Mouse (Mus musculus) forebrain, embryonic 14.5 days (tissue): Measurements from ENCODE around the gene Ankrd13b. TPM values are rescaled to one million over a fixed set of nuclear protein-coding genes. Genes with fewer than 3 reads are reported as not detected.

Source experiments
- ATAC-seq: fragments of 200-750 bp; cut with Nextera tagmentation; 2 replicates; pipeline ENCODE4 v1.8.0; 2017; ENCODE audit warnings: mild to moderate bottlenecking, moderate library complexity
- DNase-seq: peaks from one replicate; pipeline ENCODE4 v3.0.0-alpha.2; 2015; ENCODE audit warnings: low spot score
- H3K27ac ChIP-seq: fragments of 300-500 bp; sonication (generic); 2 replicates; pipeline ENCODE4 v1.5.1; 2014; ENCODE audit warnings: low read depth, mild to moderate bottlenecking, control low read depth, low read length, moderate library complexity
- H3K27me3 ChIP-seq: fragments of 300-500 bp; sonication (generic); replicated peaks from 2 replicates; pipeline ENCODE4 v1.6.1; 2014; ENCODE audit warnings: low read length, control low read depth, mixed read lengths; ENCODE audit not compliant: control insufficient read depth, insufficient read depth
- H3K36me3 ChIP-seq: fragments of 300-500 bp; sonication (generic); 2 replicates; pipeline ENCODE4 v1.6.1; 2014; ENCODE audit warnings: low read length, control low read depth; ENCODE audit not compliant: control insufficient read depth, insufficient read depth
- H3K4me1 ChIP-seq: fragments of 300-500 bp; sonication (generic); 2 replicates; pipeline ENCODE4 v1.6.1; 2014; ENCODE audit warnings: antibody characterized with exemption, low read length, control low read depth; ENCODE audit not compliant: control insufficient read depth, insufficient read depth
- H3K4me2 ChIP-seq: fragments of 300-500 bp; sonication (generic); 2 replicates; pipeline ENCODE4 v1.6.1; 2014; ENCODE audit warnings: mild to moderate bottlenecking, control low read depth, low read length
- H3K4me3 ChIP-seq: fragments of 300-500 bp; sonication (generic); 2 replicates; pipeline ENCODE4 v1.5.1; 2014; ENCODE audit warnings: low read depth, low read length, control low read depth
- H3K9ac ChIP-seq: fragments of 300-500 bp; sonication (generic); 2 replicates; pipeline ENCODE4 v1.6.1; 2014; ENCODE audit warnings: mild to moderate bottlenecking, low read length, control low read depth, moderate library complexity
- H3K9me3 ChIP-seq: fragments of 300-500 bp; sonication (generic); replicated peaks from 2 replicates; pipeline ENCODE4 v1.6.1; 2016; ENCODE audit warnings: low read length, control low read depth, mixed read lengths; ENCODE audit not compliant: control insufficient read depth
- WGBS: fragments of 180-500 bp; shearing (Covaris S2); extraction: QIAGEN DNeasy Blood & Tissue Kit; methylation state at CpG from one replicate; pipeline ENCODE4 v1.1.7; 2014; 5-methylcytosine and 5-hydroxymethylcytosine counted together
- polyA plus RNA-seq: library from polyadenylated mRNA; unstranded; fragments of >200 nt; fragmentation: Nextera tagmentation; extraction: Ambion mirVana; gene quantifications from 2 replicates; pipeline ENCODE4 v1.2.1, GENCODE M21; 2014

Gene Ankrd13b
- polyA plus RNA-seq, 1 experiment from 2014 or later: 25.3 TPM

- 85% methylated on average over 27 of the region's 27 CpGs for WGBS
- peaks cover 18% of the 10 kb centered on the region; the same call in 1 of the 2 replicates for H3K4me1 ChIP-seq
These were observed 28.7 kb upstream of the Ankrd13b start for GRCm38 (mm10) chr11:77518051-77518798.

GRCm38 (mm10) chr11:77516553-77517425 lies 27.3 kb upstream of the Ankrd13b start:
- ATAC-seq (no peak), DNase-seq (no peak)
- 70% methylated on average over 5 of the region's 5 CpGs for WGBS

More at GRCm38 (mm10) chr11:77518051-77518798, 28.7 kb upstream of the Ankrd13b start:
- no peak overlapping the region for H3K27ac ChIP-seq
- no peak overlapping the region for H3K4me3 ChIP-seq
- H3K27me3 ChIP-seq: peaks cover 11% of the 10 kb centered on the region
- H3K9ac ChIP-seq: no peak overlapping the region
- no peaks in the 10 kb centered on the region for H3K9me3 ChIP-seq
- H3K4me2 ChIP-seq: no peak overlapping the region
- ATAC-seq: no peak
- no peak for DNase-seq
- H3K36me3 ChIP-seq: no peaks in the 10 kb centered on the region

GRCm38 (mm10) chr11:77515637-77516552 lies 26.4 kb upstream of the Ankrd13b start, which contains the start of gene Trp53i13:
TSS of gene Trp53i13 (minus strand) at chr11:77515980.
- Histone ChIP-seq H3K27ac (no peak within 1 kb of the TSS), H3K9ac (peak within 1 kb of the TSS; percentile 56)
- WGBS: 9% methylated on average over 39 of the region's 39 CpGs

More at GRCm38 (mm10) chr11:77516553-77517425, 27.3 kb upstream of the Ankrd13b start:
- Histone ChIP-seq H3K4me3 (no peak overlapping the region), H3K4me1 (peaks cover 25% of the 10 kb centered on the region), H3K27me3 (peaks cover 11% of the 10 kb centered on the region), H3K9ac (no peak overlapping the region), H3K27ac (no peak overlapping the region), H3K9me3 (no peaks in the 10 kb centered on the region), H3K36me3 (no peaks in the 10 kb centered on the region), H3K4me2 (no peak overlapping the region)

GRCm38 (mm10) chr11:77514832-77515636 lies 25.6 kb upstream of the Ankrd13b start, which contains the start of gene Abhd15:
TSS of gene Abhd15 (plus strand) at chr11:77515121.
- Histone ChIP-seq H3K27ac (no peak within 1 kb of the TSS), H3K4me2 (peak within 1 kb of the TSS; percentile 94), H3K27me3 (peaks cover 11% of the 10 kb centered on the region), H3K9ac (peak within 1 kb of the TSS; percentile 56), H3K4me1 (peaks cover 22% of the 10 kb centered on the region), H3K4me3 (peak within 1 kb of the TSS; percentile 45), H3K9me3 (no peaks in the 10 kb centered on the region), H3K36me3 (no peaks in the 10 kb centered on the region)
- ATAC-seq (peak; percentile 49), DNase-seq (peak; percentile 72)
- WGBS: under 1% methylated on average over 72 of the region's 72 CpGs

More at GRCm38 (mm10) chr11:77515637-77516552, 26.4 kb upstream of the Ankrd13b start, which contains the start of gene Trp53i13:
- H3K4me3 ChIP-seq: peak within 1 kb of the TSS; percentile 45
- no peaks in the 10 kb centered on the region for H3K9me3 ChIP-seq
- no peaks in the 10 kb centered on the region for H3K36me3 ChIP-seq
- H3K4me2 ChIP-seq: peak within 1 kb of the TSS; percentile 94
- peaks cover 11% of the 10 kb centered on the region for H3K27me3 ChIP-seq
- peaks cover 25% of the 10 kb centered on the region for H3K4me1 ChIP-seq
- no peak for ATAC-seq
- DNase-seq: no peak

- peaks cover 22% of the 10 kb centered on the region for H3K4me1 ChIP-seq
These were observed 24.9 kb upstream of the Ankrd13b start for GRCm38 (mm10) chr11:77514281-77514831.

GRCm38 (mm10) chr11:77513811-77514170 lies 24.3 kb upstream of the Ankrd13b start:
- Histone ChIP-seq H3K4me3 (peak overlapping the region; percentile 61), H3K27me3 (peaks cover 11% of the 10 kb centered on the region), H3K27ac (no peak overlapping the region), H3K9ac (peak overlapping the region; percentile 32), H3K9me3 (no peaks in the 10 kb centered on the region), H3K4me2 (peak overlapping the region; percentile 94), H3K36me3 (0 out of 2 replicates have a peak, but pooled peaks cover 4% of the 10 kb centered on the region), H3K4me1 (peaks cover 22% of the 10 kb centered on the region)
- ATAC-seq (peak; percentile 3; the same call in 1 of the 2 replicates), DNase-seq (no peak)
- 11% methylated on average over 10 of the region's 10 CpGs for WGBS

More at GRCm38 (mm10) chr11:77514281-77514831, 24.9 kb upstream of the Ankrd13b start:
- WGBS: 10% methylated on average over 19 of the region's 19 CpGs
- Histone ChIP-seq H3K9ac (peak overlapping the region; percentile 56), H3K4me2 (peak overlapping the region; percentile 94), H3K36me3 (no peaks in the 10 kb centered on the region), H3K27ac (no peak overlapping the region), H3K9me3 (no peaks in the 10 kb centered on the region), H3K27me3 (peaks cover 11% of the 10 kb centered on the region), H3K4me3 (peak overlapping the region; percentile 45)
- ATAC-seq: no peak
- DNase-seq: no peak

- H3K4me3 ChIP-seq: peak overlapping the region; percentile 61
- under 1% methylated on average over 70 of the region's 84 CpGs for WGBS
- no peaks in the 10 kb centered on the region for H3K9me3 ChIP-seq
- ATAC-seq (peak; percentile 63), DNase-seq (peak; percentile 85)
- peaks cover 11% of the 10 kb centered on the region for H3K27me3 ChIP-seq
- H3K4me1 ChIP-seq: peaks cover 26% of the 10 kb centered on the region
- H3K36me3 ChIP-seq: 0 out of 2 replicates have a peak, but pooled peaks cover 4% of the 10 kb centered on the region
- peak overlapping the region; percentile 68 for H3K9ac ChIP-seq
- H3K27ac ChIP-seq: no peak overlapping the region
- H3K4me2 ChIP-seq: peak overlapping the region; percentile 94
These were observed 23.7 kb upstream of the Ankrd13b start for GRCm38 (mm10) chr11:77512891-77513810.
